Mouse (Mus musculus) gastrocnemius, postnatal 25 days (tissue): Measurements from ENCODE around the gene Macrod2. TPM values are rescaled to one million over a fixed set of nuclear protein-coding genes. Genes with fewer than 3 reads are reported as not detected.

Source experiments
- DNase-seq: peaks from one replicate; pipeline ENCODE4 v3.0.0; 2022
- total RNA-seq, 2 experiments: library from RNA; stranded (reverse); gene quantifications; 1 replicate in 1 of 2; 2 replicates in 1 of 2; pipeline ENCODE4 v1.2.3; 2021

The Macrod2 gene
- total RNA-seq, 2 experiments from 2014 or later, result 12.7 to 17.0 TPM

GRCm38 (mm10) chr2:140793886-140794608 is 398.9 kb downstream of the Macrod2 start:
- DNase-seq, result no peak

GRCm38 (mm10) chr2:140811693-140812092 is 416.6 kb downstream of the Macrod2 start:
- DNase-seq, result no peak

DNA sequence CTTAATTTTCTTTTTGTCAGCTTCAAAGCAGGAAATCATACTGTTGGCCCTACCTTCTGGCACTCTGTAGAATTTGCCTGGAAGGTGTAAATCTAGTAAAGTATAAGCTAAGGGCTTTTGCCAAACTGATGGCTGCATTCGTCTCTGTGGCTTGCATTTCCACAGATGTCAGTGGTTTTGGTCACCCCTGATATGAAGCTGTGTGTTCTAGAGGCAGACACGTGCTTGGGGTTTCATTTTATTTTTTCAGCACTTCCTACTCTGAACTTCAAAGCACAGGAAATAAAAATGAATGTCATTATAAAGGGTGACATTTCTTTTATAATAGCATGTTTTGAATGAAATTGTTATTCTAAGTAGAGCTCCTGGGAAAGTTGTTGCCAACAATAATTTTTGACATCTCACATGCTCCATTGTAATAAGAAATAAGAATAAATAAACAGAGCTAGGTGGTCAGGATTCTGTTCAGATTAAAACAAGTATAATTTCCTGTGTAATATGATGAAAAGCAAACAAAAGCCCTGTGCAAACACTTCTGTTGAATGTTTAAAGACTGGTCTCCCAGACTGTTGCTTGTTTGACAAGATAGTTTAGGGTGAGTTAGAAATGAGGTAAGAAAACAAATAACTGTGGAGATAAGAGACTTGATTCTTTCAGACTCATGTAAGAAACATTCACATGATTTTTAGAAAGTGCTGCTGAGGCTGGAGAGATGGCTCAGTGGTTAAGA is 424.4 kb downstream of the Macrod2 start:
- no peak for DNase-seq

GRCm38 (mm10) chr2:140822378-140822777 is 427.3 kb downstream of the Macrod2 start:
- no peak for DNase-seq

DNA sequence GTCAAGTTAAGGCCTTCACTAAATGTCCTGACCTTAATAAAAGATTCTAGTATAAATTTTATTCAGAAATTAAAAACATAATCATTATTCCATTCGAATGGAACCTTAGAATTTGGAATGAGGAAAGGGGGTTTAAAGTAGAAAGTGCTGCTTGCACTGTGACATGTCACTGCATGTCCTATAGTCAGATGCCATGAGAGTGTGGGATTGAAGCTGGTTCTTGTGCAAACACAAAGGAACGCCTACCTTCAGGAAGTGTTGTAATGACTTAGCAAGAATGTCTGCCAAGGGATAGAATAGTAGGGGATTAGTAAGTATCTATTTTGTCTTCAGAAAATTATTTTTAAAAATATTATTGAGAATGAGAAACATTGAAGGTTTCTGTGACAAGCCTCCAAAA is 431.1 kb downstream of the Macrod2 start:
- DNase-seq, result no peak

DNA sequence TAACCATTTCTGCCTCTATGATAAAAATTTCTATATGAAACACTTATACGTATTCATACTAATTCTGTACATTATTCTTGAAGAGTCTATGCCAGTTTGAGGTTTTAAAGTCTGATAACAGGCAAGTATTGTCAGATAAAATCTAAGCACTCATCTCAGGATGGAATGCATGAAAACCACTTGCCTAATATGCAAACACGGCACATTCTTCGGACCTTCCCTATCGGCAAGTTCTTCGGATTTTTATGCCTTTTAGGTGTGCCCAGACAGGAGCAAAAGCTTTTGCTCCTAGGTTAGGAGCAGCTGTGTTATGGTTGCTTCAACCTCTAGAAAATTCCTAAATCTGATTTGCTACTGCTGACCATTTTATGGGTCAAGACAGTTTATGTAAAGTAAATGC is 433.8 kb downstream of the Macrod2 start:
- DNase-seq, result no peak

GRCm38 (mm10) chr2:140830086-140830485 is 435.0 kb downstream of the Macrod2 start:
- no peak for DNase-seq

GRCm38 (mm10) chr2:140839371-140839770 is 444.3 kb downstream of the Macrod2 start:
- no peak for DNase-seq

- DNase-seq, result no peak
Observed at GRCm38 (mm10) chr2:140839880-140840279, 444.8 kb downstream of the Macrod2 start.

- no peak for DNase-seq
Observed at GRCm38 (mm10) chr2:140844030-140844429, 448.9 kb downstream of the Macrod2 start.

DNA sequence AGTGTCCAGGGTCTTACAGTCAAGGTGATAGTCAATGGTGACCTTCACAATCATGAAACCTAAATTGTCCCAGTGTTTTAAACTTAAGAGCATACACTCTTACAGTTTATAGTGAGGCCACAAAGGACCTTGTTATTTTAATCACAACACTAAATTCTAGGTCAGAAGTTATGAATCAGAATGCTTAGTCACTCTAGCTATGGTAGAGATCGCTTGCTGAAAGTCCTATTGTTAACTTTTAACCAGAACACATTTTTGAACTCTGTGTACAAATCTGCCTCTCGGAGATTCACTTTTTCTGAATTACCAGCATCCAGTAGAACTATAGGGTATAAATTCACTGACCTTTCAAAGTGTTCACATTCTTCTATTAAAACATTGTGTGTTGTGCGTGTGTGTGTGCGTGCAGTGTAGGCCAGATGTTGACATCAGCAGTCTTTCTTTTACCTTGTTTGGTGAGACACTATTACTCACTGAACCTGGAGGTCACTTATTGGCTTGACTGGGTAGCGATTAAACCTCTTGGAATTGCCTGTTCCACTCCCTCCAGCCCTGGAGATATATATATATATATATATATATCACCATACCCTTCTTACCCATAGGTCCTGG is 452.8 kb downstream of the Macrod2 start:
- DNase-seq, result no peak

DNA sequence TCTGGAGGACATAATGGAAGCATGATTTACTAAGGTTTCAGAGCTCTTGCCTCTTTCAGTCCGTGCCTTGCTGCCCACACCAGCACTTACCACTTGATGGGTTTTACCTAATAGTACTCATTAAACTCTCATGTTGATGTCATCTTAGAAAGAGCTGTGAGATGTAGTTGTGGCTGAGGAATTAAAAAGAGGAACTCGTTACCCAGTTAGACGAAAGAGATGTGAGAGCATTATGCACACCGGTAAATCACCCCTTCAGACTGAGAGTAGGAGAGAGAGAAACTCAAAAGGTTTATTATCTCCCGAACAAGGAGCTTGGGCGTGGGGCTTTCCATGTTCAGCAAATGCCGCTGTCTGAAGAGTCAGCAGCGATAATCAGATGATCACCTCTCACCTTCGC is 458.4 kb downstream of the Macrod2 start:
- no peak for DNase-seq

- no peak for DNase-seq
Observed at GRCm38 (mm10) chr2:140861356-140861755, 466.2 kb downstream of the Macrod2 start.

DNA sequence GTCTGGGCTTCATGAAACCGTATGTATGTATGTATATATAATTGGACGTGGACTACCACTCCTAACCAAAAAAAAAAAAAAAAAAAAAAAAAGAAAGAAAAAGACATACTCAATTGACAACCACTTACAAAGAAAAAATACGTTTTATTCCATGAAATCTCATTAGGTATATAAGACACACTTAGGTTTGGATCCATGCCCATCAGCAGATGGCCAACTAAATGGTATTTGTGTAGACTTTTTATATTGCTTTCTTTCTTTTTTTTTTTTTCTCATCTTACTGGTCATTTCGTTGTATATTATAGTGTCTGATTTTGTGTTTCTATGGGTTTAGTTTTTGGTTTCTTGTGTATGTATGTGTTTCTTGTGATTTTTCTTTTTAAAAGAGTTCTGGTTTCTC is 467.6 kb downstream of the Macrod2 start:
- DNase-seq, result no peak

DNA sequence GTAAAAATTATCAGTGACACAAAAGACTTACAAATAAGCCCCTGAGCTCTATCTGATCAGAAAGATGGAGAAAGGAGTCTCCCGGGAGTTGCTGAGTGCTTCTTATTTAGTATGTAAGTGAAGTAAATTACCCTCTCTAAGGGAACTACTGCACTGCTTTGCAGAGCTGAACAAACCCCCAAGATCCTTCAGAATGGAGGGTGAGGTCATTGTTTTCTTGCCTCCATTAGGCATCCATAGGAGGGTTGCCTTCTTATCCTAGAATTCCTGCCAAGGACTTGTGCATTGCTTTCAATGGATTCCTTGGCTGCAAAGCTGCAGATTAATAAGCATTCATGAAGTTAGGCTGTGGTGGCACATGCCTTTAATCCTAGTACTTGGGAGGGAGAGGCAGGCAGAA is 470.5 kb downstream of the Macrod2 start:
- DNase-seq, result no peak

- DNase-seq, result no peak
Observed at GRCm38 (mm10) chr2:140867116-140867515, 472.0 kb downstream of the Macrod2 start.

DNA sequence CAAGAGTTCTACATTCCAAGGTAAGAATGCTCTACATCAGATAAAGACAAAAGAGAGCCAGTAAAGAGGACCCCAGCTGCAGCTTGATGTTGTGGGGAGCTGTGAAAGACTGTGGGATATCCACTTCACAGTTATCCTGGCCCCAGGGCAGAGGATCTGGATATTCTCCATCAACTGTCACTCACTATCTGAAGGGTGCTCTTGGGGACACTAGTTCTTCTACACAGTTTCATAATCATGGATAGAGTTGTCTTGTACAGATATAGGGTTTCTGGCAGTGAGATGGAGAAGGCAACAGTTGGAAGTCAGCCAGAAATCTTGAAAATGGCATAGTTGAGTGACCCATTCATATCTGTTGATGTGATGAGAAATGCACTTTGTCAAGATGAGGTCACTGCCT is 490.1 kb downstream of the Macrod2 start:
- DNase-seq, result no peak

- DNase-seq, result no peak
Observed at GRCm38 (mm10) chr2:140890683-140891082, 495.6 kb downstream of the Macrod2 start.

GRCm38 (mm10) chr2:140896396-140897082 is 501.4 kb downstream of the Macrod2 start:
- no peak for DNase-seq

DNA sequence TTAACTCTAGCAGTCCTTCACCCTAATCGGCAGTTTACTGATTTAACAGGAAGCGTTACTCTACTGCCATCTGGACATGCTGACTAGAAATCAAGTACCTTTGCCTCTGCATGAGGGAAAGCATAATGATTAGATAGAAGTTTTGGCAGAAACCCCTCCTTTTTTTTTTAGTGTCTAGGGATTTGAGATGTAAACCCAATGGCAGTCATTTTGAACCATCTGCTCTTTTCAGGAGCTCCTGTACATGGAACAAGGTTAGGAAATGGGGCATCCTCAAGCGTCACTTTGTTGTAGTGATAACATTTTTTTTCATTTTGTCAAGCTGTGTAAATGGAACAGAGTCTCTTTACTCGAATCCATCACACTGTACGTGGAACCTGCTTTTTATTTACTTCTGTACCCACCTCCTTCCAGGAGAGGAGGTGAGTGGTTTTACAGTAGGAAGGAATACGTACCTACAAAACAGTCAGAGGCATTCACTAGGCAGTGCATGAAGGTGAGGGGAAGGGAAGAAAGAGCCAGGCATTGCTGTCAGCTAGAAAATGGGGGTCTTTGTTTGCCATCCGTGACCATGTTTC is 503.4 kb downstream of the Macrod2 start:
- no peak for DNase-seq

DNA sequence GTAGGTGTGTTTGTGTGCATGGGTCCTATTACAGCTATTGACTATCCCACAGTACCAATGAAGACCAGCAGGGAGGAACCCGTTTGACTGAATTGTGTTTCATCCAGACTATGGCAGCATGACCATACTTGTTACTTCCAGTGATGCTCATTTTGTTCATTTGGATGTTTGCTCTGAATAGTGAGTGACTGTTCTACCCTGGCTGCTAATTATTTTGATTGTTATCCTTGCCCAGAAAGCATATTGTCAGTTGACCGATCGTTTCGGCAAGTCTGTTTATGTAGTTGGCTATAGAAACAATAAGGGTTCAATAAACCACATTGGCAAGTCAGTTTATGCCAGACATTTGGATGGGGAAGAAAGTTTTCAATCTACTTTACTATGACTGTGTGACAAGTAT is 510.2 kb downstream of the Macrod2 start:
- DNase-seq, result no peak

DNA sequence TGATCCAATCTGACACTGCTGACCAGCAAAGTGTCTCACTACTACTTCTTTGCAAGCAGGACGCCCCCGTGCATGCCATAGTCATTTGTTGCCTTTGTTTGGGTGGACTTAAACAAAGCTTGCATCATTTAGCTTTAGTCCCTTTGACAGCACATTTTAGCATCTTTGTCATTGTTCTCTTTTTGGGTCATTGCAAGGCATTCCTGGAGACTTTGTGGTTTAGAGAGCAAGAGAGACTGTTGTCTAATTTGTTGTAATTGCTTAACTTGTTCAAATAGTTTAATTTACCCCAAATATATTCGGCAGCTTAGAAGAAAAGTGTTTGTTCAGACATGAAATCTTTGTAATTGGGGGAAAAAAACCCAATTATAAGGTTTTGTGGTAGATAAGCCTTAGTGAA is 511.0 kb downstream of the Macrod2 start:
- DNase-seq, result no peak
